In genomic region chr1:161269346-161269745, GRCm38 (mm10) we compare ENCODE assay signal across 11 mouse cellular contexts. TPM values are rescaled to one million over a fixed set of nuclear protein-coding genes. Genes with fewer than 3 reads are reported as not detected.
A peak's percentile ranks its signal among the peaks of the same experiment; 100 is the strongest.
DNase-seq lines count a peak whose midpoint lies in the region; ATAC-seq lines count a peak whose summit lies in the region.
"Had no signal": no experiment of that assay in that cellular context is flagged by ENCODE, and none has a peak within 500 bp of the region (broad histone marks: within the 10 kb centered on the region; RNA-seq: fewer than 3 reads in every experiment).

No protein-coding gene starts in this region.

- H3K4me2 ChIP-seq in neural tube, embryonic 13.5 days, result no peak overlapping the region
- no peak overlapping the region for H3K4me2 ChIP-seq in liver, embryonic 11.5 days
- H3K4me2 ChIP-seq: limb, embryonic 13.5 days had no signal

- ATAC-seq in neural tube, embryonic 13.5 days (ENCODE audit: low read depth), result peak; percentile 80
- peak; percentile 38; the same call in 1 of the 2 replicates for ATAC-seq in liver, embryonic 11.5 days (replicated peaks; ENCODE audit: low FRiP score)

- H3K27me3 ChIP-seq in neural tube, embryonic 13.5 days, result no peaks in the 10 kb centered on the region
- no peaks in the 10 kb centered on the region for H3K27me3 ChIP-seq in liver, embryonic 11.5 days (replicated peaks; ENCODE audit: control insufficient read depth, insufficient read depth, low read length)
- H3K27me3 ChIP-seq: limb, embryonic 13.5 days had no signal

- WGBS in neural tube, embryonic 13.5 days, result 80% methylated on average over 4 of the region's 4 CpGs
- 59% methylated on average over 4 of the region's 4 CpGs for WGBS in liver, embryonic 11.5 days

- no peaks in the 10 kb centered on the region for H3K4me1 ChIP-seq in neural tube, embryonic 13.5 days (replicated peaks)
- peaks cover 10% of the 10 kb centered on the region for H3K4me1 ChIP-seq in liver, embryonic 11.5 days (replicated peaks; ENCODE audit: control insufficient read depth, insufficient read depth, low read length)
- H3K4me1 ChIP-seq: limb, embryonic 13.5 days had no signal

- no peaks in the 10 kb centered on the region for H3K9me3 ChIP-seq in neural tube, embryonic 13.5 days
- H3K9me3 ChIP-seq in liver, embryonic 11.5 days (ENCODE audit: control insufficient read depth, low read length), result no peaks in the 10 kb centered on the region
- H3K9me3 ChIP-seq: limb, embryonic 13.5 days had no signal

- no peaks in the 10 kb centered on the region for H3K36me3 ChIP-seq in neural tube, embryonic 13.5 days
- H3K36me3 ChIP-seq in liver, embryonic 11.5 days (ENCODE audit: control insufficient read depth, insufficient read depth, low read length), result no peaks in the 10 kb centered on the region
- H3K36me3 ChIP-seq: limb, embryonic 13.5 days had no signal

- peak; percentile 14 for DNase-seq in gastrocnemius, postnatal 25 days
- DNase-seq in gastrocnemius, postnatal 10 days, result no peak
- no peak for DNase-seq in neural tube, embryonic 10.5 days (ENCODE audit: extremely low spot score, low spot score)
- no peak for DNase-seq in liver, embryonic 11.5 days (ENCODE audit: low spot score)
- DNase-seq in skeletal muscle tissue, adult 2 months (ENCODE audit: low read depth, low spot score), result peak; percentile 57
- no peak for DNase-seq in ovary, postnatal 14 days (ENCODE audit: low spot score)
- no peak for DNase-seq in embryo, embryonic 10 days (ENCODE audit: low spot score)
- DNase-seq: kidney, adult 9 months; thymus, adult 18-20 months had no signal

- no peak overlapping the region for H3K4me3 ChIP-seq in neural tube, embryonic 13.5 days
- no peak overlapping the region for H3K4me3 ChIP-seq in liver, embryonic 11.5 days (ENCODE audit: low read depth, low read length)
- H3K4me3 ChIP-seq: limb, embryonic 13.5 days had no signal

- no peak overlapping the region for H3K9ac ChIP-seq in neural tube, embryonic 13.5 days
- no peak overlapping the region for H3K9ac ChIP-seq in liver, embryonic 11.5 days (ENCODE audit: low read depth, low read length)
- H3K9ac ChIP-seq: limb, embryonic 13.5 days had no signal

- H3K27ac ChIP-seq in neural tube, embryonic 13.5 days (replicated peaks), result no peak overlapping the region
- H3K27ac ChIP-seq in liver, embryonic 11.5 days (ENCODE audit: low read depth, low read length), result peak overlapping the region; percentile 26; the same call in 1 of the 2 replicates
- H3K27ac ChIP-seq: limb, embryonic 13.5 days had no signal

RNA-seq across cellular contexts. Expression of gene Prdx6, which starts 18.3 kb away (rescaled TPM):
- 100 to 1,000 TPM in 1 of 2 experiments, 10 to 100 TPM in 1; 92.8 to 127 TPM for total RNA-seq in gastrocnemius, postnatal 25 days (2021)
- 10 to 100 TPM; 78.5 to 78.8 TPM for total RNA-seq in gastrocnemius, postnatal 10 days (2021)
- polyA plus RNA-seq in neural tube, embryonic 13.5 days (2015; fragmentation: Nextera tagmentation; extraction: Ambion mirVana), result 220 and 230 TPM in 2 replicates
- 744 and 826 TPM in 2 replicates for polyA plus RNA-seq in liver, embryonic 11.5 days (2014; fragmentation: Nextera tagmentation; extraction: Ambion mirVana)

Comparison
In these comparisons a context has a peak if more than half of its experiments do, and no peak if none do; other contexts are left out.
1. DNase-seq: peak in gastrocnemius, postnatal 25 days (single experiment) and skeletal muscle tissue, adult 2 months (single experiment); none in gastrocnemius, postnatal 10 days (single experiment), neural tube, embryonic 10.5 days (single experiment), liver, embryonic 11.5 days (single experiment), ovary, postnatal 14 days (single experiment) and embryo, embryonic 10 days (single experiment).